In genomic region chr12:105718616-105719015, GRCm38 (mm10) we compare ENCODE assay signal across 8 mouse cellular contexts. TPM values are rescaled to one million over a fixed set of nuclear protein-coding genes. Genes with fewer than 3 reads are reported as not detected.
DNase-seq lines count a peak whose midpoint lies in the region; ATAC-seq and TF ChIP-seq lines count a peak whose summit lies in the region.

No protein-coding gene starts in this region.

- peak; percentile 35 for DNase-seq in gastrocnemius, adult 2 months
- DNase-seq in gastrocnemius, postnatal 36 days, result no peak
- DNase-seq in CD4-positive helper T cell, adult 2 months (ENCODE audit: low read depth, low spot score), result peak; percentile 64
- DNase-seq in c-Kit-positive CD71-positive TER-119-positive erythroid progenitor cells, embryonic 14.5 days (ENCODE audit: low spot score), result peak; percentile 49
- peak; percentile 15 to 21 for DNase-seq in layer of hippocampus, postnatal 10 days (ENCODE audit: low spot score in 2 of 2)
- DNase-seq in urinary bladder, postnatal 36 days (ENCODE audit: low spot score in 2 of 2), result no peak

- WGBS in heart, embryonic 15.5 days, result 55% methylated on average over 17 of the region's 17 CpGs
- 71% methylated on average over 17 of the region's 17 CpGs for WGBS in neural tube, embryonic 15.5 days

- H3K9ac ChIP-seq in heart, embryonic 15.5 days, result no peak overlapping the region
- no peak overlapping the region for H3K9ac ChIP-seq in neural tube, embryonic 15.5 days (replicated peaks)

- no peak for ATAC-seq in heart, embryonic 15.5 days (replicated peaks; ENCODE audit: insufficient number of reproducible peaks, insufficient read depth, low FRiP score, low read depth)
- no peak for ATAC-seq in neural tube, embryonic 15.5 days (ENCODE audit: low FRiP score)

- H3K27me3 ChIP-seq in heart, embryonic 15.5 days, result 0 out of 2 replicates have a peak, but pooled peaks cover 3% of the 10 kb centered on the region
- no peaks in the 10 kb centered on the region for H3K27me3 ChIP-seq in neural tube, embryonic 15.5 days (replicated peaks)

- H3K36me3 ChIP-seq in heart, embryonic 15.5 days, result no peaks in the 10 kb centered on the region
- H3K36me3 ChIP-seq in neural tube, embryonic 15.5 days, result no peaks in the 10 kb centered on the region

- no peaks in the 10 kb centered on the region for H3K9me3 ChIP-seq in heart, embryonic 15.5 days (replicated peaks)
- no peaks in the 10 kb centered on the region for H3K9me3 ChIP-seq in neural tube, embryonic 15.5 days (replicated peaks)

- no peaks in the 10 kb centered on the region for H3K4me1 ChIP-seq in heart, embryonic 15.5 days (replicated peaks)
- peaks cover 10% of the 10 kb centered on the region for H3K4me1 ChIP-seq in neural tube, embryonic 15.5 days

- no peak overlapping the region for H3K27ac ChIP-seq in gastrocnemius, adult 2 months
- H3K27ac ChIP-seq in heart, embryonic 15.5 days, result no peak overlapping the region
- no peak overlapping the region for H3K27ac ChIP-seq in neural tube, embryonic 15.5 days (replicated peaks)

- no peak for TF ChIP-seq CTCF in gastrocnemius, adult 2 months (IDR thresholded peaks at IDR 0.05)

- peak overlapping the region; percentile 46 for H3K4me2 ChIP-seq in heart, embryonic 15.5 days
- peak overlapping the region; percentile 30 for H3K4me2 ChIP-seq in neural tube, embryonic 15.5 days

- intact Hi-C loops in gastrocnemius, adult 2 months (cut with DNase I), result no loop called here
- intact Hi-C loops in gastrocnemius, postnatal 36 days (cut with DNase I), result no loop called here

- peak overlapping the region; percentile 52 for H3K4me3 ChIP-seq in gastrocnemius, adult 2 months
- 0 out of 2 replicates have a peak overlapping the region, but pooled peaks have one; percentile 18 for H3K4me3 ChIP-seq in heart, embryonic 15.5 days
- H3K4me3 ChIP-seq in neural tube, embryonic 15.5 days (replicated peaks), result no peak overlapping the region; the same call in 1 of the 2 replicates

RNA-seq across cellular contexts. Expression of gene Ak7, which starts 12.8 kb away (rescaled TPM):
- total RNA-seq in gastrocnemius, adult 2 months (2021), result not detected
- total RNA-seq in gastrocnemius, postnatal 36 days (2021), result not detected
- polyA plus RNA-seq in heart, embryonic 15.5 days (2015; fragmentation: Nextera tagmentation; extraction: Ambion mirVana), result 0.22 and 0.26 TPM in 2 replicates
- 1 to 10 TPM; 2.2 to 2.8 TPM for total RNA-seq in layer of hippocampus, postnatal 10 days (2021)
- polyA plus RNA-seq in neural tube, embryonic 15.5 days (2015; fragmentation: Nextera tagmentation; extraction: Ambion mirVana), result 1.6 and 1.7 TPM in 2 replicates

RNA-seq across cellular contexts. Expression of gene Atg2b, which starts 33.6 kb away (rescaled TPM):
- total RNA-seq in gastrocnemius, adult 2 months (2021), result 10 to 100 TPM; 18.9 to 19.1 TPM
- total RNA-seq in gastrocnemius, postnatal 36 days (2021), result 10 to 100 TPM; 15.0 to 16.7 TPM
- polyA plus RNA-seq in heart, embryonic 15.5 days (2015; fragmentation: Nextera tagmentation; extraction: Ambion mirVana), result 6.7 and 8.3 TPM in 2 replicates
- total RNA-seq in layer of hippocampus, postnatal 10 days (2021), result 10 to 100 TPM; 42.0 TPM
- 11.0 and 11.9 TPM in 2 replicates for polyA plus RNA-seq in neural tube, embryonic 15.5 days (2015; fragmentation: Nextera tagmentation; extraction: Ambion mirVana)

RNA-seq across cellular contexts. Expression of gene Gskip, which starts 34.0 kb away (rescaled TPM):
- 1 to 10 TPM; 4.7 to 6.7 TPM for total RNA-seq in gastrocnemius, adult 2 months (2021)
- total RNA-seq in gastrocnemius, postnatal 36 days (2021), result 1 to 10 TPM; 5.1 to 5.6 TPM
- 19.9 and 20.5 TPM in 2 replicates for polyA plus RNA-seq in heart, embryonic 15.5 days (2015; fragmentation: Nextera tagmentation; extraction: Ambion mirVana)
- 10 to 100 TPM; 14.8 to 15.7 TPM for total RNA-seq in layer of hippocampus, postnatal 10 days (2021)
- polyA plus RNA-seq in neural tube, embryonic 15.5 days (2015; fragmentation: Nextera tagmentation; extraction: Ambion mirVana), result 27.6 and 28.9 TPM in 2 replicates

Comparison
In these comparisons a context has a peak if more than half of its experiments do, and no peak if none do; other contexts are left out.
1. DNase-seq: peak in gastrocnemius, adult 2 months (single experiment), CD4-positive helper T cell, adult 2 months (single experiment), c-Kit-positive CD71-positive TER-119-positive erythroid progenitor cells, embryonic 14.5 days (single experiment) and layer of hippocampus, postnatal 10 days (2 of 2); none in gastrocnemius, postnatal 36 days (0 of 2) and urinary bladder, postnatal 36 days (0 of 2).